In the genomic region with DNA sequence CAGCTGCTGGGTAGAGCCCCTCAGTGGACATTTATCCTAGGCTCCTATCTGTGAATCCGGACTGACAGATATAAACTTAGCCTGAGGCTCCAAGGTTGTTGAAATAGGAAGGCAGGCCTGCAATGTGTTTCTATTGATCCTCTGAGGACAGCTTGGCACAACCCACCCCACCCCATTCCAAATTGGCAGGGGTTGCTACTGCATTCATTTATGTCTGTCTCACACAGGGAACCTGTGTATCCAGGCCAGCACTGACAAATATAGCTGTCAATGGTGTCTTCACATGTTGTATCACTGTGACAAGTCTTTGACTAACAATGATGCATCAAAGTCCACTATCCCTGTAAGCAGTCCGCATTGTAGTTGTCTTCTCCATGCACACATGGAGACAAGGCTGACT, we compare ENCODE assay signal across 14 mouse cellular contexts.
"Had no signal": no experiment of that assay in that cellular context is flagged by ENCODE, and none has a peak within 500 bp of the region (broad histone marks: within the 10 kb centered on the region; RNA-seq: fewer than 3 reads in every experiment).

No protein-coding gene starts in this region.

- DNase-seq: kidney, postnatal 14 days; layer of hippocampus, adult 9-11 months; liver, embryonic 13.5 days; liver, postnatal 0 days; lung, postnatal 14 days; thymus, postnatal 4 days had no signal

- H3K27me3 ChIP-seq: kidney, embryonic 15.5 days; liver, embryonic 13.5 days; lung, embryonic 15.5 days; megakaryocyte, embryonic 14.5 days; midbrain, embryonic 12.5 days; neural tube, embryonic 12.5 days had no signal

- H3K4me1 ChIP-seq: kidney, embryonic 15.5 days; limb, embryonic 10.5 days; liver, embryonic 13.5 days; lung, embryonic 15.5 days; megakaryocyte, embryonic 14.5 days; midbrain, embryonic 12.5 days; neural tube, embryonic 12.5 days had no signal

- H3K4me3 ChIP-seq: kidney, embryonic 15.5 days; limb, embryonic 10.5 days; liver, embryonic 13.5 days; lung, embryonic 15.5 days; megakaryocyte, embryonic 14.5 days; midbrain, embryonic 12.5 days; neural tube, embryonic 12.5 days had no signal

- H3K27ac ChIP-seq: kidney, embryonic 15.5 days; limb, embryonic 10.5 days; liver, embryonic 13.5 days; lung, embryonic 15.5 days; macrophage; midbrain, embryonic 12.5 days; neural tube, embryonic 12.5 days; stomach, postnatal 0 days had no signal

- H3K4me2 ChIP-seq: kidney, embryonic 15.5 days; liver, embryonic 13.5 days; lung, embryonic 15.5 days; midbrain, embryonic 12.5 days; neural tube, embryonic 12.5 days had no signal

- H3K36me3 ChIP-seq: kidney, embryonic 15.5 days; limb, embryonic 10.5 days; liver, embryonic 13.5 days; lung, embryonic 15.5 days; midbrain, embryonic 12.5 days; neural tube, embryonic 12.5 days had no signal

- ATAC-seq: liver, postnatal 0 days had no signal

- H3K9ac ChIP-seq: kidney, embryonic 15.5 days; liver, embryonic 13.5 days; liver, postnatal 0 days; lung, embryonic 15.5 days; midbrain, embryonic 12.5 days; neural tube, embryonic 12.5 days had no signal

- H3K9me3 ChIP-seq: kidney, embryonic 15.5 days; limb, embryonic 10.5 days; liver, embryonic 13.5 days; lung, embryonic 15.5 days; megakaryocyte, embryonic 14.5 days; midbrain, embryonic 12.5 days; neural tube, embryonic 12.5 days had no signal
